Mouse (Mus musculus): Measurements from ENCODE around the gene Rhbdd3. TPM values are rescaled to one million over a fixed set of nuclear protein-coding genes. Genes with fewer than 3 reads are reported as not detected.
A peak's percentile ranks its signal among the peaks of the same experiment; 100 is the strongest.

Gene Rhbdd3
- polyA plus RNA-seq, 1 experiment from 2014 or later = 34.5 TPM

DNA sequence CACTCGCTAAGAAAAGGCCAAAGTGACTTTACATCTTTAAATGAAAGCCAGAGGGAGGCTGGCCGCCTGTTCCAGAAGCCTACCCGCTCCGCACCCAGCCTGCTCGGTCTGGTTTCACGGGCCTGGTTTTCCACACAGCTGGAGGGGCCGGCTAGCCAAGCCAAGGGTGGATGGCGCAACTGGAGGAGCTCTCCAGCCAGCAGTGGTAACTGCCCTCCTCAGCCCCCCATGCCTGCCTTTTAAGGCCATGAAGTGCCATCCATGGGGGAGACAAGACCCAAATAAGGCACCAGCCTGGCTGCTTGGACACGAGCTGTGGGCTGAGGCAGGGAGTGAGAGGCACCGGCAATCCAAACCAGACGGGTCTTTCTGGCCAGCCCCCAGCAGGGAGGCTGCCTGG, 37.2 kb downstream of the Rhbdd3 start:
- ATAC-seq (ENCODE audit: low FRiP score, low TSS enrichment) = no peak
- 80% methylated on average over 11 of the region's 11 CpGs for WGBS

DNA sequence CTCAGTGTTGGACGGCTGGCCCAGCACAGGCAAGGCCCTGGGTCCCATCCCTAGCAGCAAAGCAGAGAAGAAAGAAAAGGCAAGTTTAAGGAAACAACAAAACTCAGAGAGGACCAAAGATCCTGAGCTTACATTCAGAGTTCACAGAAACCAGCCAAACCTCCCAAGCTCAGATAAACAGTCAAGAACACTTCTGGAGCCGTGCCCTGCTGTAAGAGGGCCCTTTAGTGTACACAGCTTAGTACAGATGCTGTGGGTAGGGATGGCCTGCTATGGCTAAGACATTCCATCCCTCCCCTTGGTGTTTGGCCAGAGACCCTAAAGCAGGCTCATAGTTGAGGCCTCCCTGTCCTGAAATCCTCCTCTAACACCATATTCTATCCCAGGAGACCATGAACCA, 39.9 kb downstream of the Rhbdd3 start:
- no peaks in the 10 kb centered on the region for H3K36me3 ChIP-seq (ENCODE audit: control insufficient read depth, insufficient read depth, low read length)
- H3K9me3 ChIP-seq (ENCODE audit: control insufficient read depth, low read length) = no peaks in the 10 kb centered on the region
- H3K9ac ChIP-seq (replicated peaks; ENCODE audit: low read length) = no peak overlapping the region
- H3K4me3 ChIP-seq (replicated peaks; ENCODE audit: low read depth, low read length) = no peak overlapping the region
- H3K4me1 ChIP-seq (ENCODE audit: control insufficient read depth, insufficient read depth, low read length) = no peaks in the 10 kb centered on the region
- H3K27me3 ChIP-seq (ENCODE audit: control insufficient read depth, insufficient read depth, low read length) = no peaks in the 10 kb centered on the region
- WGBS = 90% methylated on average over 2 of the region's 2 CpGs
- H3K4me2 ChIP-seq (ENCODE audit: low read length) = no peak overlapping the region
- DNase-seq = no peak
- H3K27ac ChIP-seq (replicated peaks; ENCODE audit: low read depth, low read length) = no peak overlapping the region
- ATAC-seq (ENCODE audit: low FRiP score, low TSS enrichment) = no peak

More for the DNA sequence above, 37.2 kb downstream of the Rhbdd3 start:
- H3K9me3 ChIP-seq (ENCODE audit: control insufficient read depth, low read length) = no peaks in the 10 kb centered on the region
- no peaks in the 10 kb centered on the region for H3K27me3 ChIP-seq (ENCODE audit: control insufficient read depth, insufficient read depth, low read length)
- H3K4me2 ChIP-seq (ENCODE audit: low read length) = no peak overlapping the region
- H3K9ac ChIP-seq (replicated peaks; ENCODE audit: low read length) = no peak overlapping the region
- H3K36me3 ChIP-seq (ENCODE audit: control insufficient read depth, insufficient read depth, low read length) = no peaks in the 10 kb centered on the region
- H3K4me1 ChIP-seq (ENCODE audit: control insufficient read depth, insufficient read depth, low read length) = no peaks in the 10 kb centered on the region
- H3K27ac ChIP-seq (replicated peaks; ENCODE audit: low read depth, low read length) = no peak overlapping the region
- H3K4me3 ChIP-seq (replicated peaks; ENCODE audit: low read depth, low read length) = no peak overlapping the region
- no peak for DNase-seq

DNA sequence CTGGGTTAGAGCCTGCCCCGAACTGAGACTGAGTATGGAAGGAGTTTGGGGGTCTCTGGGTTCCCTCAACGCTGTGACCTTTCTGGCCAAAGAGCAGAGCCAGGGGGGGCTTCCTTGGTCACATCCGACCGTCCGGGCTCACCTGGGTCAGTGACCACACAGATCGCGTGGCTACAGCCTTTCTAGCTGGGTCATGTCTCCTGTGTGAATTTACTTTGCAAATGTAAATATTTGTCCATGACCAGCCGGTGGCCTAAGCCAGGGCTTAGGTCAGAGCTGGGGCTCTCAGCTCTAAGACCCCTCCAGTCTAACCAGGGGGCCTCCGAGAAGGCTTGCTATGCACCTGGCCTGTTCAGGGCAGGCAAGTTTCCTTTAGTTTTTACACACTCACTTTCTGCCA, 40.6 kb downstream of the Rhbdd3 start:
- 90% methylated on average over 9 of the region's 9 CpGs for WGBS
- Histone ChIP-seq H3K9me3 (ENCODE audit: control insufficient read depth, low read length) (no peaks in the 10 kb centered on the region), H3K27me3 (ENCODE audit: control insufficient read depth, insufficient read depth, low read length) (no peaks in the 10 kb centered on the region), H3K4me2 (ENCODE audit: low read length) (no peak overlapping the region), H3K4me3 (replicated peaks; ENCODE audit: low read depth, low read length) (no peak overlapping the region), H3K36me3 (ENCODE audit: control insufficient read depth, insufficient read depth, low read length) (no peaks in the 10 kb centered on the region), H3K4me1 (ENCODE audit: control insufficient read depth, insufficient read depth, low read length) (no peaks in the 10 kb centered on the region), H3K27ac (replicated peaks; ENCODE audit: low read depth, low read length) (no peak overlapping the region), H3K9ac (replicated peaks; ENCODE audit: low read length) (no peak overlapping the region)
- no peak for ATAC-seq (ENCODE audit: low FRiP score, low TSS enrichment)
- no peak for DNase-seq

DNA sequence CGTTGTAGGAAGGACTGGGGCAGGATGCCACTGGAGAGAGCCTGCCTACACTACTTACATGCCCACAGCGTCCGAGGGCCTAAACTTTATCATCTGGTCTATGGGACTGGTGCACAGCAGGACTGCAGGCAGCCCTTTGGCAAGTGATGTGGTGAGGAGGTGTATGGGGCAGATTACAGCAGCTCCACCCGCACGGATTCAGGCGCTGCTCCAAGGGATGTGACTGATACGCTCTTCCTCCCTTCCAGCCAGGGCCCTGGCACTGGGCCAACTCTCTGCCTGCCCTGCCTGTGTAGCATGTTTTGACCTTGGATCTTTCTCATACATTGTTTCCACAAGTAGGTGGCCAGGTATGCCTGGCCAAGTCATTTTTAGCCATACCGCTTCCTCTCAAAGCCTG, 41.9 kb downstream of the Rhbdd3 start:
- Histone ChIP-seq H3K4me1 (ENCODE audit: control insufficient read depth, insufficient read depth, low read length) (no peaks in the 10 kb centered on the region), H3K27ac (replicated peaks; ENCODE audit: low read depth, low read length) (no peak overlapping the region), H3K36me3 (ENCODE audit: control insufficient read depth, insufficient read depth, low read length) (no peaks in the 10 kb centered on the region), H3K9me3 (ENCODE audit: control insufficient read depth, low read length) (no peaks in the 10 kb centered on the region), H3K27me3 (ENCODE audit: control insufficient read depth, insufficient read depth, low read length) (no peaks in the 10 kb centered on the region), H3K4me3 (replicated peaks; ENCODE audit: low read depth, low read length) (no peak overlapping the region), H3K4me2 (ENCODE audit: low read length) (no peak overlapping the region), H3K9ac (replicated peaks; ENCODE audit: low read length) (no peak overlapping the region)
- ATAC-seq (ENCODE audit: low FRiP score, low TSS enrichment) (no peak), DNase-seq (peak; percentile 63)
- 57% methylated on average over 8 of the region's 8 CpGs for WGBS

DNA sequence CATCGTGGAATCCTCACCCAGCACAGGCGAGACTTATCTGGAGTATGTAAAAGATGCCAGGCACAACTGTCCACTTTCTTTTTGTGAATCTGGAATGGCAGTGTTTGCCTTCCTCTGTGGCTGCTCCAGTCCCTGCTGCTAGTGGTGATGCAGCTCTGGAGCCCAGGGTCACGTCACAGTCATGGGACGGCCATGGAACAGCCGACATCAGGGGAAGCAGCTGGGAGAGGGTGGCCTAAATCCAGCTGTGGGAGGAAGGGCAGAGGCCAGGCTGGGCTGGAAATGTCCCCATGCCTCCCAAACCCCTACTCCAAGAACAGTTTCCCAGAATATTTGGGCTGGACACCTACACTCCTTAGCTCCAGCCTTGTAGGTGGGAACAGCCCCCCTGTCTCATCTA, 42.5 kb downstream of the Rhbdd3 start:
- Histone ChIP-seq H3K4me1 (ENCODE audit: control insufficient read depth, insufficient read depth, low read length) (no peaks in the 10 kb centered on the region), H3K27me3 (ENCODE audit: control insufficient read depth, insufficient read depth, low read length) (no peaks in the 10 kb centered on the region), H3K9ac (replicated peaks; ENCODE audit: low read length) (no peak overlapping the region), H3K4me2 (ENCODE audit: low read length) (no peak overlapping the region), H3K36me3 (ENCODE audit: control insufficient read depth, insufficient read depth, low read length) (no peaks in the 10 kb centered on the region), H3K27ac (replicated peaks; ENCODE audit: low read depth, low read length) (no peak overlapping the region), H3K4me3 (replicated peaks; ENCODE audit: low read depth, low read length) (no peak overlapping the region), H3K9me3 (ENCODE audit: control insufficient read depth, low read length) (no peaks in the 10 kb centered on the region)
- no peak for DNase-seq
- 87% methylated on average over 5 of the region's 5 CpGs for WGBS
- ATAC-seq (ENCODE audit: low FRiP score, low TSS enrichment) = no peak

DNA sequence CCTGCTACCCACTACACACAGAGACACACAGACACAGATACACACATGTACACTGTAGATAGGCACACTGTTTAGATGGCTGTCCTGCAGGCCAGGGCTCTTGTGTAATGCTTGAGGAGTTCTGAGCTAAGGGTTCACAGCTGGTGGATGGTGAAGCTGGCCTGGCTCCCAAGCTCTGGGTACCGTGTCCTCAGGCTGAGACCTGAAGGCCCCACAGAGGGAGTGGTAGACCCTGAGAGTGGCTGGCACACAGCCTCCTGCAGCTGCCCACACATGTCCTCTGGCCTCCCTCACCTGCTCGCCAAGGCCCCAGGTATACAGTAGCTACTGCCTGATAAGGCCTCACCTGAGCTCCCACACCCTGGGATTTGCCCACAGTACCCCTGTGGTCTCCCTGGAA, 43.2 kb downstream of the Rhbdd3 start:
- Histone ChIP-seq H3K4me1 (ENCODE audit: control insufficient read depth, insufficient read depth, low read length) (no peaks in the 10 kb centered on the region), H3K36me3 (ENCODE audit: control insufficient read depth, insufficient read depth, low read length) (no peaks in the 10 kb centered on the region), H3K4me3 (replicated peaks; ENCODE audit: low read depth, low read length) (no peak overlapping the region), H3K27ac (replicated peaks; ENCODE audit: low read depth, low read length) (no peak overlapping the region), H3K9me3 (ENCODE audit: control insufficient read depth, low read length) (no peaks in the 10 kb centered on the region), H3K9ac (replicated peaks; ENCODE audit: low read length) (no peak overlapping the region), H3K27me3 (ENCODE audit: control insufficient read depth, insufficient read depth, low read length) (no peaks in the 10 kb centered on the region), H3K4me2 (ENCODE audit: low read length) (no peak overlapping the region)
- WGBS = 80% methylated on average over 2 of the region's 2 CpGs
- DNase-seq (no peak), ATAC-seq (ENCODE audit: low FRiP score, low TSS enrichment) (no peak)

DNA sequence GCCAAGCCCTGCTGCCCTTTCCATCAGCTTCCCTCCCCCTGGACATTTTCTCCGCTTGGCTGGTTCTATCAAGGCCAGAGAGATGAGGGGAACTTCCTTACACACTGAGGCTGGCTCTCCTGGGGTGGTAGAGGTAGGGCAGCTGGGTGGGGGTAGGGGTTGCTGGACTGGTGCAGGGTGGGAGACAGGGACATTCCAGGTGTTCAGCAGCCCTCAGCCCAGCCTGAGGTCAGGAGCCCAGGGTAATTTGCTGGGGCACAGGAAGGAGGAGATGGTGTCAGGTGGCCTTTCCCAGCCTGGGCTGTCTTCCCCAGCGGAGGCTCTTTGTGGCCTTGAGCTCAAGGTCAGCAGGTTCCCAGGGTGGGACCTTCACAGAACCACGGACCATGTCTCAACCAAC, 46.9 kb downstream of the Rhbdd3 start:
- Histone ChIP-seq H3K4me3 (replicated peaks; ENCODE audit: low read depth, low read length) (no peak overlapping the region), H3K27me3 (ENCODE audit: control insufficient read depth, insufficient read depth, low read length) (peaks cover under 1% of the 10 kb centered on the region; the same call in 1 of the 2 replicates), H3K36me3 (ENCODE audit: control insufficient read depth, insufficient read depth, low read length) (no peaks in the 10 kb centered on the region), H3K27ac (replicated peaks; ENCODE audit: low read depth, low read length) (no peak overlapping the region), H3K9me3 (ENCODE audit: control insufficient read depth, low read length) (no peaks in the 10 kb centered on the region), H3K4me1 (ENCODE audit: control insufficient read depth, insufficient read depth, low read length) (0 out of 2 replicates have a peak, but pooled peaks cover 6% of the 10 kb centered on the region), H3K9ac (replicated peaks; ENCODE audit: low read length) (no peak overlapping the region), H3K4me2 (ENCODE audit: low read length) (no peak overlapping the region)
- DNase-seq (no peak), ATAC-seq (ENCODE audit: low FRiP score, low TSS enrichment) (no peak)
- 68% methylated on average over 3 of the region's 3 CpGs for WGBS

DNA sequence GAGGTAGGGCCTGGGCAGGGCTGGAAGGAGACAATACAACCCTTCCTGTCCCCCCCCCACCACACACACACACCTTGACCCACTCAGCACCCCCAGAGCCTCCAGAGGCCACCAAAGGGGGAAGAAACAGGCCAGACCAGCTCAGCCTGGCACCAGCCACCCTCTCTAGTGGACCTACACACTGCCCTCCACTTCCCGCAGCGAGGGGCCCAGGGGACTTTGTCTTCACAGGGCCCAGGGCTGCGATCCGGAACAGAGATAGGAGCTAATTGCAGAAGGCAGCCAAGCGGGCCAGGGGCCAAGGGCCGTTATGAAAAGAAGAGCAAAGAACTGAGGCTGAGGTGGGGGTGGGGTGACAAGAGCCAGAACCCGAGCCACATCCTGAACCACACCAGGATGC, 50.5 kb downstream of the Rhbdd3 start:
- H3K4me1 ChIP-seq (ENCODE audit: control insufficient read depth, insufficient read depth, low read length) = 0 out of 2 replicates have a peak, but pooled peaks cover 6% of the 10 kb centered on the region
- ATAC-seq (ENCODE audit: low FRiP score, low TSS enrichment) = no peak
- H3K9ac ChIP-seq (replicated peaks; ENCODE audit: low read length) = no peak overlapping the region
- peak; percentile 14 for DNase-seq
- no peak overlapping the region for H3K4me3 ChIP-seq (replicated peaks; ENCODE audit: low read depth, low read length)
- H3K36me3 ChIP-seq (ENCODE audit: control insufficient read depth, insufficient read depth, low read length) = no peaks in the 10 kb centered on the region
- H3K9me3 ChIP-seq (ENCODE audit: control insufficient read depth, low read length) = no peaks in the 10 kb centered on the region
- H3K27ac ChIP-seq (replicated peaks; ENCODE audit: low read depth, low read length) = no peak overlapping the region
- 9% methylated on average over 7 of the region's 7 CpGs for WGBS
- no peak overlapping the region for H3K4me2 ChIP-seq (ENCODE audit: low read length)
- peaks cover 21% of the 10 kb centered on the region; the same call in 1 of the 2 replicates for H3K27me3 ChIP-seq (ENCODE audit: control insufficient read depth, insufficient read depth, low read length)

DNA sequence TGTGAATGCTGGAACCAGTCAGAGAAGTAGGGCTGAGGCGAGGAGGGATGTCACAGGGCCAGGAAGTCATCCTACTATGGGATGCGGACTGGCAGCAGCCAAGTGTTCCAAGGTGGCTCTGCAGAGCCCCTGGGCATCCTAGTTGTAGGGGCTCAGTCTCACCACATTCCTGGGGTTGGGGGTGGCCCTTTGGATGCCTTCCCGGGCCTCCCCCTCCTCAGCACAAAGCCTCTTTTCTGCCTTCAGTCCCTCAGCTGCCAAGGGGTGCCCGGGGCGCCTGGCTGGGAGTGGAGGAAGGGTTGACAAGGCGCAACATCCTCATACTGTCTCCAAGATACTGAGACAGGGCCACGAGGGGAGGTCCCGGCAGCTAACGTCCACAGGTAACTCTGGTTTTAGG, 51.2 kb downstream of the Rhbdd3 start:
- Histone ChIP-seq H3K4me2 (ENCODE audit: low read length) (no peak overlapping the region), H3K4me1 (ENCODE audit: control insufficient read depth, insufficient read depth, low read length) (0 out of 2 replicates have a peak, but pooled peaks cover 6% of the 10 kb centered on the region), H3K9me3 (ENCODE audit: control insufficient read depth, low read length) (no peaks in the 10 kb centered on the region), H3K27me3 (ENCODE audit: control insufficient read depth, insufficient read depth, low read length) (peaks cover 21% of the 10 kb centered on the region; the same call in 1 of the 2 replicates), H3K9ac (replicated peaks; ENCODE audit: low read length) (no peak overlapping the region), H3K36me3 (ENCODE audit: control insufficient read depth, insufficient read depth, low read length) (no peaks in the 10 kb centered on the region), H3K27ac (replicated peaks; ENCODE audit: low read depth, low read length) (no peak overlapping the region), H3K4me3 (replicated peaks; ENCODE audit: low read depth, low read length) (no peak overlapping the region)
- DNase-seq = no peak
- ATAC-seq (ENCODE audit: low FRiP score, low TSS enrichment) = no peak
- 65% methylated on average over 9 of the region's 9 CpGs for WGBS

All from midbrain, embryonic 14.5 days (tissue).